Comparison of ENCODE assay signal across 9 mouse cellular contexts in genomic region chr17:79976518-79977100, GRCm38 (mm10).
A peak's percentile ranks its signal among the peaks of the same experiment; 100 is the strongest.
DNase-seq lines count a peak whose midpoint lies in the region; ATAC-seq and TF ChIP-seq lines count a peak whose summit lies in the region.
"Had no signal": no experiment of that assay in that cellular context is flagged by ENCODE, and none has a peak within 500 bp of the region (broad histone marks: within the 10 kb centered on the region; RNA-seq: fewer than 3 reads in every experiment).

No protein-coding gene starts in this region.

- intact Hi-C loops in gastrocnemius, adult 2 months (cut with DNase I): loop anchor here (5.0 kb wide), 1 partner anchor 79 kb away; the partner anchor contains the start of gene Atl2

- no peak overlapping the region for H3K4me3 ChIP-seq in gastrocnemius, adult 2 months
- H3K4me3 ChIP-seq in neural tube, embryonic 11.5 days (ENCODE audit: low read depth, low read length): no peak overlapping the region
- no peak overlapping the region for H3K4me3 ChIP-seq in limb, embryonic 13.5 days
- no peak overlapping the region for H3K4me3 ChIP-seq in stomach, embryonic 16.5 days (replicated peaks; ENCODE audit: low read length)

- no peak overlapping the region; the same call in 1 of the 2 replicates for H3K9ac ChIP-seq in neural tube, embryonic 11.5 days (ENCODE audit: low read length)
- H3K9ac ChIP-seq in limb, embryonic 13.5 days: no peak overlapping the region
- H3K9ac ChIP-seq in stomach, embryonic 16.5 days (ENCODE audit: low read length): no peak overlapping the region

- H3K9me3 ChIP-seq in neural tube, embryonic 11.5 days (ENCODE audit: control insufficient read depth, low read length): no peaks in the 10 kb centered on the region
- no peaks in the 10 kb centered on the region for H3K9me3 ChIP-seq in limb, embryonic 13.5 days
- no peaks in the 10 kb centered on the region for H3K9me3 ChIP-seq in stomach, embryonic 16.5 days (replicated peaks; ENCODE audit: control insufficient read depth, low read length)

- H3K27me3 ChIP-seq in neural tube, embryonic 11.5 days (ENCODE audit: control insufficient read depth, insufficient read depth, low read length): no peaks in the 10 kb centered on the region
- H3K27me3 ChIP-seq in limb, embryonic 13.5 days: no peaks in the 10 kb centered on the region
- no peaks in the 10 kb centered on the region for H3K27me3 ChIP-seq in stomach, embryonic 16.5 days (ENCODE audit: control insufficient read depth, insufficient read depth, low read length)

- no peak for DNase-seq in gastrocnemius, adult 2 months
- DNase-seq in gastrocnemius, postnatal 4 days (ENCODE audit: low spot score in 2 of 2): no peak
- no peak for DNase-seq in neural tube, embryonic 11.5 days (ENCODE audit: low spot score)
- no peak for DNase-seq in neural tube, embryonic 10.5 days (ENCODE audit: extremely low spot score, low spot score)
- DNase-seq: kidney, adult 18-20 months had no signal

- peak; percentile 38; the same call in 1 of the 2 replicates for ATAC-seq in neural tube, embryonic 11.5 days (ENCODE audit: insufficient read depth, low FRiP score, low TSS enrichment)
- no peak for ATAC-seq in limb, embryonic 13.5 days (ENCODE audit: low FRiP score, low read depth)
- ATAC-seq in stomach, embryonic 16.5 days (ENCODE audit: insufficient read depth, low FRiP score): no peak
- no peak for ATAC-seq in activated CD4-positive, CD25-positive, alpha-beta regulatory T cell, adult 4 months
- no peak for ATAC-seq in cerebellum, adult (ENCODE audit: insufficient number of reproducible peaks, low FRiP score, low TSS enrichment)

- peak overlapping the region; percentile 21; the same call in 1 of the 2 replicates for H3K4me2 ChIP-seq in neural tube, embryonic 11.5 days (ENCODE audit: low read depth)
- peak overlapping the region; percentile 49 for H3K4me2 ChIP-seq in limb, embryonic 13.5 days (replicated peaks)
- H3K4me2 ChIP-seq in stomach, embryonic 16.5 days (ENCODE audit: low read depth, low read length): peak overlapping the region; percentile 44; the same call in 1 of the 2 replicates

- no peaks in the 10 kb centered on the region for H3K4me1 ChIP-seq in neural tube, embryonic 11.5 days (ENCODE audit: control insufficient read depth, insufficient read depth, low read length)
- peaks cover 66% of the 10 kb centered on the region for H3K4me1 ChIP-seq in limb, embryonic 13.5 days
- peaks cover 18% of the 10 kb centered on the region for H3K4me1 ChIP-seq in stomach, embryonic 16.5 days (ENCODE audit: control insufficient read depth, insufficient read depth, low read length)

- H3K36me3 ChIP-seq in neural tube, embryonic 11.5 days (ENCODE audit: control insufficient read depth, insufficient read depth, low read length): no peaks in the 10 kb centered on the region
- H3K36me3 ChIP-seq in limb, embryonic 13.5 days: no peaks in the 10 kb centered on the region
- H3K36me3 ChIP-seq in stomach, embryonic 16.5 days (ENCODE audit: control insufficient read depth, insufficient read depth, low read length): no peaks in the 10 kb centered on the region

- H3K27ac ChIP-seq in gastrocnemius, adult 2 months: peak overlapping the region; percentile 92
- no peak overlapping the region for H3K27ac ChIP-seq in neural tube, embryonic 11.5 days (ENCODE audit: low read depth, low read length)
- no peak overlapping the region; the same call in 1 of the 2 replicates for H3K27ac ChIP-seq in limb, embryonic 13.5 days
- peak overlapping the region; percentile 43; the same call in 1 of the 2 replicates for H3K27ac ChIP-seq in stomach, embryonic 16.5 days (ENCODE audit: low read length)

- WGBS in neural tube, embryonic 11.5 days: 82% methylated on average over 5 of the region's 5 CpGs
- WGBS in limb, embryonic 13.5 days: 78% methylated on average over 5 of the region's 5 CpGs
- 74% methylated on average over 5 of the region's 5 CpGs for WGBS in stomach, embryonic 16.5 days

- no peak for TF ChIP-seq CTCF in gastrocnemius, adult 2 months (IDR thresholded peaks at IDR 0.05)

Comparison
In these comparisons a context has a peak if more than half of its experiments do, and no peak if none do; other contexts are left out.
1. H3K27ac ChIP-seq: peak in gastrocnemius, adult 2 months (single experiment) and stomach, embryonic 16.5 days (single experiment); none in neural tube, embryonic 11.5 days (single experiment) and limb, embryonic 13.5 days (single experiment).
2. Peak in every context shown above with its lines, with median percentiles within 50 percentile points of each other: H3K4me2 ChIP-seq.